Mouse (Mus musculus) megakaryocyte, embryonic 14.5 days (primary cell): ENCODE results near the gene Tob1.

Experiments
- FLI1 ChIP-seq: IDR thresholded peaks from 2 replicates; pipeline ENCODE4 v1.6.1; 2012; ENCODE audit warnings: low read length, inconsistent platforms, mixed read lengths
- GATA1 ChIP-seq: IDR thresholded peaks from 3 replicates; pipeline ENCODE4 v1.6.1; 2012; ENCODE audit warnings: mixed read lengths, low read length, inconsistent platforms, borderline replicate concordance

- TF ChIP-seq GATA1 (no peak), FLI1 (no peak)
Measured at GRCm38 (mm10) chr11:94233405-94233804, 22.2 kb downstream of the Tob1 start.
